Mouse (Mus musculus) forebrain, embryonic 10.5 days (tissue): ENCODE measurements around the gene Psma6. TPM values are rescaled to one million over a fixed set of nuclear protein-coding genes. Genes with fewer than 3 reads are reported as not detected.

Experiments used
- DNase-seq: peaks from one replicate; pipeline ENCODE4 v3.0.0-alpha.2; 2017; ENCODE audit warnings: low spot score; ENCODE audit errors: extremely low spot score
- H3K27ac ChIP-seq: fragments of 300-500 bp; sonication (generic); 2 replicates; pipeline ENCODE4 v1.5.1; 2016; ENCODE audit warnings: mild to moderate bottlenecking
- H3K27me3 ChIP-seq: fragments of 300-500 bp; sonication (generic); 2 replicates; pipeline ENCODE4 v1.6.1; 2016; ENCODE audit warnings: mild to moderate bottlenecking; ENCODE audit not compliant: poor library complexity, severe bottlenecking
- H3K36me3 ChIP-seq: fragments of 300-500 bp; sonication (generic); replicated peaks from 2 replicates; pipeline ENCODE4 v1.6.1; 2016; ENCODE audit warnings: mild to moderate bottlenecking, moderate library complexity
- H3K4me1 ChIP-seq: fragments of 300-500 bp; sonication (generic); 2 replicates; pipeline ENCODE4 v1.6.1; 2016
- H3K4me3 ChIP-seq: fragments of 300-500 bp; sonication (generic); 2 replicates; pipeline ENCODE4 v1.5.1; 2016; ENCODE audit warnings: mild to moderate bottlenecking, moderate library complexity
- H3K9me3 ChIP-seq: fragments of 300-500 bp; sonication (generic); 2 replicates; pipeline ENCODE4 v1.6.1; 2016; ENCODE audit warnings: mild to moderate bottlenecking, moderate library complexity
- WGBS: fragments of 180-500 bp; shearing (Covaris S2); methylation state at CpG from one replicate; pipeline ENCODE4 v1.1.7; 2016; 5-methylcytosine and 5-hydroxymethylcytosine counted together
- polyA plus RNA-seq: library from polyadenylated mRNA; unstranded; fragments of >200 nt; fragmentation: Nextera tagmentation; extraction: Ambion mirVana; gene quantifications from 2 replicates; pipeline ENCODE4 v1.2.1, GENCODE M21; 2016

Gene Psma6
- polyA plus RNA-seq, 1 experiment from 2014 or later = 503 TPM

- peak overlapping the region; percentile 93 for H3K27ac ChIP-seq
- H3K4me1 ChIP-seq = peaks cover 21% of the 10 kb centered on the region
- H3K27me3 ChIP-seq = no peaks in the 10 kb centered on the region
- peaks cover 16% of the 10 kb centered on the region for H3K36me3 ChIP-seq
- H3K4me3 ChIP-seq = peak overlapping the region; percentile 76
- DNase-seq = no peak
- 74% methylated on average over 9 of the region's 9 CpGs for WGBS
- no peaks in the 10 kb centered on the region for H3K9me3 ChIP-seq
These were observed 13.7 kb downstream of the Psma6 start for GRCm38 (mm10) chr12:55397544-55398239.

- peaks cover 23% of the 10 kb centered on the region for H3K36me3 ChIP-seq
- peak overlapping the region; percentile 76 for H3K4me3 ChIP-seq
- H3K9me3 ChIP-seq = no peaks in the 10 kb centered on the region
- H3K4me1 ChIP-seq = peaks cover 21% of the 10 kb centered on the region
- peak; percentile 95 for DNase-seq
- H3K27ac ChIP-seq = peak overlapping the region; percentile 93
- no peaks in the 10 kb centered on the region for H3K27me3 ChIP-seq
- WGBS = 1% methylated on average over 51 of the region's 51 CpGs
These were observed 14.5 kb downstream of the Psma6 start for GRCm38 (mm10) chr12:55398240-55399127.

GRCm38 (mm10) chr12:55399128-55399677 lies 15.2 kb downstream of the Psma6 start:
- DNase-seq = no peak
- Histone ChIP-seq H3K4me3 (peak overlapping the region; percentile 76), H3K27me3 (no peaks in the 10 kb centered on the region), H3K4me1 (peaks cover 21% of the 10 kb centered on the region), H3K36me3 (peaks cover 31% of the 10 kb centered on the region), H3K27ac (peak overlapping the region; percentile 93), H3K9me3 (no peaks in the 10 kb centered on the region)
- 1% methylated on average over 20 of the region's 20 CpGs for WGBS

GRCm38 (mm10) chr12:55407888-55408287 lies 23.9 kb downstream of the Psma6 start:
- peaks cover 78% of the 10 kb centered on the region for H3K36me3 ChIP-seq

DNA sequence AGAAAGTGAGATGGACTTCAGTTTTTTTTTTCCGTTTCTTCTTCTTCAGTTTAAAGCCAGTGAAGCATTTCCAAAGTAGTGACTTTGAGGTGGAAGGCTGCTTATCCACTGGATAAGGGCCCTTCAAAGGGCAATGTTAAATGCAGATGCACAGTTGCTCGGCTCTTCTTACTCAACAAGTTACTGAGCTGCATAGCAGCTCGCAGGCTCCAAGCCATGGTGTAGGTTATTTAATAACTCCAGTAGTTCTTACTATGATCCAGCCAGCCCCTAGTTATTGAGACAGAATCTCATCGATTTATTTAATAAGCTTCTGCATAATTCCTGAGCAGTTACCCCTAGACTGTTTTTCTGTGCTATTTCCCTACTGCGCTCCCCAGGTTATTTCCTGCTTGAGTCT lies 31.2 kb downstream of the Psma6 start:
- 96% methylated on average over 5 of the region's 5 CpGs for WGBS
- no peaks in the 10 kb centered on the region for H3K27me3 ChIP-seq
- H3K36me3 ChIP-seq = peaks cover 99% of the 10 kb centered on the region
- no peak overlapping the region for H3K27ac ChIP-seq
- no peaks in the 10 kb centered on the region for H3K4me1 ChIP-seq
- no peak for DNase-seq
- H3K9me3 ChIP-seq = peaks cover under 1% of the 10 kb centered on the region; the same call in 1 of the 2 replicates
- H3K4me3 ChIP-seq = no peak overlapping the region

More at GRCm38 (mm10) chr12:55407888-55408287, 23.9 kb downstream of the Psma6 start:
- Histone ChIP-seq H3K9me3 (no peaks in the 10 kb centered on the region), H3K27ac (no peak overlapping the region), H3K4me1 (no peaks in the 10 kb centered on the region), H3K4me3 (no peak overlapping the region), H3K27me3 (no peaks in the 10 kb centered on the region)
- WGBS = 97% methylated on average over 5 of the region's 5 CpGs
- DNase-seq = no peak

- H3K27ac ChIP-seq = no peak overlapping the region
- H3K27me3 ChIP-seq = no peaks in the 10 kb centered on the region
- peaks cover 4% of the 10 kb centered on the region; the same call in 1 of the 2 replicates for H3K9me3 ChIP-seq
- no peak for DNase-seq
- whole genome bisulfite sequencing = 100% methylated on average over 1 of the region's 1 CpGs
- peaks cover 99% of the 10 kb centered on the region for H3K36me3 ChIP-seq
- no peaks in the 10 kb centered on the region for H3K4me1 ChIP-seq
- H3K4me3 ChIP-seq = no peak overlapping the region
These were observed 31.7 kb downstream of the Psma6 start for GRCm38 (mm10) chr12:55415762-55416161.

- 95% methylated on average over 24 of the region's 24 CpGs for WGBS
- H3K27me3 ChIP-seq = no peaks in the 10 kb centered on the region
- H3K36me3 ChIP-seq = peaks cover 57% of the 10 kb centered on the region
- H3K4me3 ChIP-seq = no peak overlapping the region
- peaks cover 4% of the 10 kb centered on the region; the same call in 1 of the 2 replicates for H3K9me3 ChIP-seq
- H3K27ac ChIP-seq = no peak overlapping the region
- H3K4me1 ChIP-seq = no peaks in the 10 kb centered on the region
- DNase-seq = no peak
These were observed 36.2 kb downstream of the Psma6 start for GRCm38 (mm10) chr12:55420220-55420619.

- H3K4me1 ChIP-seq = no peaks in the 10 kb centered on the region
- no peak for DNase-seq
- whole genome bisulfite sequencing = 72% methylated on average over 3 of the region's 3 CpGs
- peaks cover 39% of the 10 kb centered on the region for H3K36me3 ChIP-seq
- H3K27ac ChIP-seq = no peak overlapping the region
- H3K27me3 ChIP-seq = no peaks in the 10 kb centered on the region
- peaks cover 4% of the 10 kb centered on the region; the same call in 1 of the 2 replicates for H3K9me3 ChIP-seq
- no peak overlapping the region for H3K4me3 ChIP-seq
These were observed 38.0 kb downstream of the Psma6 start for GRCm38 (mm10) chr12:55422057-55422456.

GRCm38 (mm10) chr12:55426300-55426699 lies 42.3 kb downstream of the Psma6 start:
- WGBS = 90% methylated on average over 7 of the region's 7 CpGs

GRCm38 (mm10) chr12:55429201-55429600 lies 45.2 kb downstream of the Psma6 start:
- Histone ChIP-seq H3K4me1 (peaks cover 4% of the 10 kb centered on the region), H3K27ac (no peak overlapping the region), H3K27me3 (no peaks in the 10 kb centered on the region), H3K4me3 (no peak overlapping the region), H3K36me3 (no peaks in the 10 kb centered on the region), H3K9me3 (no peaks in the 10 kb centered on the region)
- 90% methylated on average over 8 of the region's 8 CpGs for WGBS
- no peak for DNase-seq

More at GRCm38 (mm10) chr12:55426300-55426699, 42.3 kb downstream of the Psma6 start:
- Histone ChIP-seq H3K36me3 (no peaks in the 10 kb centered on the region), H3K4me1 (no peaks in the 10 kb centered on the region), H3K27me3 (no peaks in the 10 kb centered on the region), H3K9me3 (no peaks in the 10 kb centered on the region), H3K27ac (no peak overlapping the region), H3K4me3 (no peak overlapping the region)
- no peak for DNase-seq

GRCm38 (mm10) chr12:55429956-55430355 lies 45.9 kb downstream of the Psma6 start:
- WGBS = 85% methylated on average over 4 of the region's 4 CpGs
- H3K4me3 ChIP-seq = no peak overlapping the region
- no peaks in the 10 kb centered on the region for H3K27me3 ChIP-seq

GRCm38 (mm10) chr12:55432284-55432919 lies 48.4 kb downstream of the Psma6 start:
- WGBS = 92% methylated on average over 7 of the region's 7 CpGs
- no peak overlapping the region for H3K27ac ChIP-seq
- H3K27me3 ChIP-seq = no peaks in the 10 kb centered on the region
- H3K4me1 ChIP-seq = peaks cover 14% of the 10 kb centered on the region
- DNase-seq = no peak
- no peaks in the 10 kb centered on the region for H3K9me3 ChIP-seq
- no peak overlapping the region for H3K4me3 ChIP-seq
- H3K36me3 ChIP-seq = no peaks in the 10 kb centered on the region

More at GRCm38 (mm10) chr12:55429956-55430355, 45.9 kb downstream of the Psma6 start:
- H3K9me3 ChIP-seq = no peaks in the 10 kb centered on the region
- H3K27ac ChIP-seq = no peak overlapping the region
- no peak for DNase-seq
- no peaks in the 10 kb centered on the region for H3K36me3 ChIP-seq
- peaks cover 4% of the 10 kb centered on the region for H3K4me1 ChIP-seq
